Mouse (Mus musculus): ENCODE measurements around the gene Arrb1. TPM values are rescaled to one million over a fixed set of nuclear protein-coding genes. Genes with fewer than 3 reads are reported as not detected.

Gene Arrb1
- polyA plus RNA-seq, 1 experiment from 2014 or later: 6.6 TPM

GRCm38 (mm10) chr7:99606766-99607165, 71.5 kb downstream of the Arrb1 start:
- no peak for ATAC-seq (replicated peaks; ENCODE audit: low FRiP score, low read depth)
- H3K4me1 ChIP-seq (replicated peaks; ENCODE audit: insufficient read depth, low read length): no peaks in the 10 kb centered on the region
- DNase-seq (ENCODE audit: low spot score): no peak
- H3K27me3 ChIP-seq (ENCODE audit: insufficient read depth, low read length): no peaks in the 10 kb centered on the region
- no peak overlapping the region for H3K4me2 ChIP-seq (ENCODE audit: low read length)
- no peak overlapping the region for H3K27ac ChIP-seq
- H3K9me3 ChIP-seq (replicated peaks; ENCODE audit: low read length): no peaks in the 10 kb centered on the region
- WGBS: 67% methylated on average over 3 of the region's 3 CpGs
- no peak overlapping the region for H3K4me3 ChIP-seq (replicated peaks; ENCODE audit: low read depth, low read length)
- TF ChIP-seq CTCF (IDR thresholded peaks at IDR 0.05; ENCODE audit: low read depth): no peak
- H3K36me3 ChIP-seq (ENCODE audit: insufficient read depth, low read length): no peaks in the 10 kb centered on the region
- no peak overlapping the region for H3K9ac ChIP-seq (ENCODE audit: low read depth, low read length)

- Histone ChIP-seq H3K9me3 (replicated peaks; ENCODE audit: low read length) (no peaks in the 10 kb centered on the region), H3K36me3 (ENCODE audit: insufficient read depth, low read length) (no peaks in the 10 kb centered on the region), H3K27me3 (ENCODE audit: insufficient read depth, low read length) (no peaks in the 10 kb centered on the region), H3K9ac (ENCODE audit: low read depth, low read length) (no peak overlapping the region), H3K27ac (no peak overlapping the region), H3K4me1 (replicated peaks; ENCODE audit: insufficient read depth, low read length) (no peaks in the 10 kb centered on the region), H3K4me2 (ENCODE audit: low read length) (no peak overlapping the region), H3K4me3 (replicated peaks; ENCODE audit: low read depth, low read length) (no peak overlapping the region)
- no peak for TF ChIP-seq CTCF (IDR thresholded peaks at IDR 0.05; ENCODE audit: low read depth)
- no peak for DNase-seq (ENCODE audit: low spot score)
- no peak for ATAC-seq (replicated peaks; ENCODE audit: low FRiP score, low read depth)
- WGBS: 29% methylated on average over 2 of the region's 2 CpGs
These were observed 72.4 kb downstream of the Arrb1 start for GRCm38 (mm10) chr7:99607632-99608031.

GRCm38 (mm10) chr7:99618264-99618663, 83.0 kb downstream of the Arrb1 start:
- no peak overlapping the region for H3K4me3 ChIP-seq (replicated peaks; ENCODE audit: low read depth, low read length)
- no peak overlapping the region for H3K27ac ChIP-seq
- H3K4me2 ChIP-seq (ENCODE audit: low read length): no peak overlapping the region
- DNase-seq (ENCODE audit: low spot score): no peak
- ATAC-seq (replicated peaks; ENCODE audit: low FRiP score, low read depth): no peak
- no peak overlapping the region for H3K9ac ChIP-seq (ENCODE audit: low read depth, low read length)
- no peaks in the 10 kb centered on the region; the same call in 1 of the 2 replicates for H3K27me3 ChIP-seq (ENCODE audit: insufficient read depth, low read length)
- no peaks in the 10 kb centered on the region for H3K9me3 ChIP-seq (replicated peaks; ENCODE audit: low read length)
- H3K4me1 ChIP-seq (replicated peaks; ENCODE audit: insufficient read depth, low read length): no peaks in the 10 kb centered on the region
- WGBS: 58% methylated on average over 2 of the region's 2 CpGs
- no peaks in the 10 kb centered on the region for H3K36me3 ChIP-seq (ENCODE audit: insufficient read depth, low read length)
- TF ChIP-seq CTCF (IDR thresholded peaks at IDR 0.05; ENCODE audit: low read depth): no peak; the same call in 1 of the 2 replicates

GRCm38 (mm10) chr7:99618860-99619259, 83.6 kb downstream of the Arrb1 start:
- peak; percentile 67 for DNase-seq (ENCODE audit: low spot score)
- Histone ChIP-seq H3K4me2 (ENCODE audit: low read length) (no peak overlapping the region), H3K36me3 (ENCODE audit: insufficient read depth, low read length) (no peaks in the 10 kb centered on the region), H3K9ac (ENCODE audit: low read depth, low read length) (no peak overlapping the region), H3K4me1 (replicated peaks; ENCODE audit: insufficient read depth, low read length) (no peaks in the 10 kb centered on the region), H3K27ac (no peak overlapping the region), H3K9me3 (replicated peaks; ENCODE audit: low read length) (no peaks in the 10 kb centered on the region), H3K27me3 (ENCODE audit: insufficient read depth, low read length) (peaks cover 4% of the 10 kb centered on the region; the same call in 1 of the 2 replicates), H3K4me3 (replicated peaks; ENCODE audit: low read depth, low read length) (no peak overlapping the region)
- peak; percentile 74 for TF ChIP-seq CTCF (IDR thresholded peaks at IDR 0.05; ENCODE audit: low read depth)
- WGBS: 7% methylated on average over 3 of the region's 3 CpGs
- no peak for ATAC-seq (replicated peaks; ENCODE audit: low FRiP score, low read depth)

GRCm38 (mm10) chr7:99625722-99626375, 90.6 kb downstream of the Arrb1 start:
- H3K27ac ChIP-seq: no peak overlapping the region
- DNase-seq (ENCODE audit: low spot score) (peak; percentile 88), ATAC-seq (replicated peaks; ENCODE audit: low FRiP score, low read depth) (peak; percentile 83)
- under 1% methylated on average over 67 of the region's 81 CpGs for WGBS
- peaks cover 38% of the 10 kb centered on the region for H3K27me3 ChIP-seq (ENCODE audit: insufficient read depth, low read length)
- H3K4me3 ChIP-seq (replicated peaks; ENCODE audit: low read depth, low read length): peak overlapping the region; percentile 38
- no peak overlapping the region for H3K9ac ChIP-seq (ENCODE audit: low read depth, low read length)
- no peaks in the 10 kb centered on the region for H3K36me3 ChIP-seq (ENCODE audit: insufficient read depth, low read length)
- no peaks in the 10 kb centered on the region for H3K9me3 ChIP-seq (replicated peaks; ENCODE audit: low read length)
- peaks cover 13% of the 10 kb centered on the region; the same call in 1 of the 2 replicates for H3K4me1 ChIP-seq (replicated peaks; ENCODE audit: insufficient read depth, low read length)
- TF ChIP-seq CTCF (IDR thresholded peaks at IDR 0.05; ENCODE audit: low read depth): peak; percentile 83
- peak overlapping the region; percentile 96 for H3K4me2 ChIP-seq (ENCODE audit: low read length)

- no peak for TF ChIP-seq CTCF (IDR thresholded peaks at IDR 0.05; ENCODE audit: low read depth)
- H3K9me3 ChIP-seq (replicated peaks; ENCODE audit: low read length): no peaks in the 10 kb centered on the region
- H3K27ac ChIP-seq: no peak within 1 kb of the TSS
- WGBS: under 1% methylated on average over 67 of the region's 83 CpGs
- peaks cover 38% of the 10 kb centered on the region for H3K27me3 ChIP-seq (ENCODE audit: insufficient read depth, low read length)
- H3K9ac ChIP-seq (ENCODE audit: low read depth, low read length): no peak within 1 kb of the TSS
- H3K4me2 ChIP-seq (ENCODE audit: low read length): peak within 1 kb of the TSS; percentile 96
- H3K4me1 ChIP-seq (replicated peaks; ENCODE audit: insufficient read depth, low read length): peaks cover 13% of the 10 kb centered on the region; the same call in 1 of the 2 replicates
- H3K4me3 ChIP-seq (replicated peaks; ENCODE audit: low read depth, low read length): peak within 1 kb of the TSS; percentile 38
- ATAC-seq (replicated peaks; ENCODE audit: low FRiP score, low read depth): peak; percentile 16; the same call in 1 of the 2 replicates
- DNase-seq (ENCODE audit: low spot score): peak; percentile 51
- H3K36me3 ChIP-seq (ENCODE audit: insufficient read depth, low read length): no peaks in the 10 kb centered on the region
These were observed 91.4 kb downstream of the Arrb1 start, which contains the start of gene Tpbgl for GRCm38 (mm10) chr7:99626376-99627270. TSS of gene Tpbgl (minus strand) at chr7:99627103.
